Mouse (Mus musculus): ENCODE results near the gene Ripply3. TPM values are rescaled to one million over a fixed set of nuclear protein-coding genes. Genes with fewer than 3 reads are reported as not detected.

The Ripply3 gene
- polyA plus RNA-seq, 1 experiment, result 34.6 TPM

GRCm38 (mm10) chr16:94301194-94301593 lies 27.0 kb upstream of the Ripply3 start:
- DNase-seq, result no peak
- WGBS, result 80% methylated on average over 4 of the region's 4 CpGs
- TF ChIP-seq POLR2A (IDR thresholded peaks at IDR 0.05; ENCODE audit: borderline replicate concordance, extremely low read depth, low read depth, low read length), result no peak
- TF ChIP-seq CTCF (IDR thresholded peaks at IDR 0.05; ENCODE audit: insufficient read depth, low read length), result no peak
- Histone ChIP-seq H3K4me1 (ENCODE audit: control insufficient read depth, insufficient read depth, low read length) (peaks cover 5% of the 10 kb centered on the region), H3K4me3 (replicated peaks; ENCODE audit: extremely low read depth, low read depth, low read length) (no peak overlapping the region)

DNA sequence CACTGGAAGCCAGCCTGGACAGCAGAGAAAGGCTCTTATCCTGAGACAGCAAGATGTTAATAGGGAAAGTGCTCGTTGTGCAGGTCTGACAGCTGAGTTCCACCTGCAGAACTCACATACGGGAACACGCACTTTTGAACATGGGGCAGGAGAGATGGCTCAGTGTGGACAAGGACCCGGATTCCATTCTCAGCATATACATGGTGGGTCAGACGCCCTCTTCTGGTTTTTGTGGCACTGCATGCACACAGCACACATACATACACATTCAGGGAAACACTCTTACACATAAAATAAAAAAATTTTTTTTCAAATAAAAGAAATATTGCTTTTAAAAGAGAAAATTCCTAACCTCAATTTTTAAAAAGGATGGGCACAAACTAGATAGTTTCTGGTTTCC lies 26.5 kb upstream of the Ripply3 start:
- peaks cover 5% of the 10 kb centered on the region for H3K4me1 ChIP-seq (ENCODE audit: control insufficient read depth, insufficient read depth, low read length)
- WGBS, result 84% methylated on average over 5 of the region's 5 CpGs
- no peak for DNase-seq
- H3K4me3 ChIP-seq (replicated peaks; ENCODE audit: extremely low read depth, low read depth, low read length), result no peak overlapping the region
- TF ChIP-seq CTCF (IDR thresholded peaks at IDR 0.05; ENCODE audit: insufficient read depth, low read length) (no peak), POLR2A (IDR thresholded peaks at IDR 0.05; ENCODE audit: borderline replicate concordance, extremely low read depth, low read depth, low read length) (no peak)

- WGBS, result 17% methylated on average over 30 of the region's 30 CpGs
- Histone ChIP-seq H3K4me1 (ENCODE audit: control insufficient read depth, insufficient read depth, low read length) (peaks cover 5% of the 10 kb centered on the region), H3K4me3 (replicated peaks; ENCODE audit: extremely low read depth, low read depth, low read length) (no peak overlapping the region)
- peak; percentile 20 for DNase-seq
- 0 out of 2 replicates have a peak, but pooled peaks have one; percentile 11 for TF ChIP-seq CTCF (IDR thresholded peaks at IDR 0.05; ENCODE audit: insufficient read depth, low read length)
- TF ChIP-seq POLR2A (IDR thresholded peaks at IDR 0.05; ENCODE audit: borderline replicate concordance, extremely low read depth, low read depth, low read length), result no peak
Measured at GRCm38 (mm10) chr16:94302274-94303202, 25.7 kb upstream of the Ripply3 start.

DNA sequence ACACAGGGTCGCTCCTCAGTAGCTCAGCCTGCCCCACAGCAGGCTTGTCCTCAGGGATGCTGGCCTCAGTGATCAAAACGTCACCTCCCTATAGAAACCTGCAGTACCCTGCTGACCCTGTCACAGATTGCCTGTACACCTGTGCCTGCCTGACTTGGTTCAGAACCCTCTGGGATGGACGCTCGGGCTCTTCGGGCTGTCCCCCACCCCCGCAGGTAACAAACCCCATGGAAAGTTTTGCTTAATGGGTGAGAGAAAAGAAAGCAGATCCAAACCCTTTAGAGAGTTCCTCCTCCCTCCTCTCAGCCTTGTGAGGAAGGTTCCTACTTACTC lies 25.1 kb upstream of the Ripply3 start:
- H3K4me1 ChIP-seq (ENCODE audit: control insufficient read depth, insufficient read depth, low read length), result peaks cover 5% of the 10 kb centered on the region
- 43% methylated on average over 6 of the region's 6 CpGs for WGBS
- no peak for DNase-seq
- H3K4me3 ChIP-seq (replicated peaks; ENCODE audit: extremely low read depth, low read depth, low read length), result no peak overlapping the region
- TF ChIP-seq CTCF (IDR thresholded peaks at IDR 0.05; ENCODE audit: insufficient read depth, low read length), result no peak
- no peak for TF ChIP-seq POLR2A (IDR thresholded peaks at IDR 0.05; ENCODE audit: borderline replicate concordance, extremely low read depth, low read depth, low read length)

DNA sequence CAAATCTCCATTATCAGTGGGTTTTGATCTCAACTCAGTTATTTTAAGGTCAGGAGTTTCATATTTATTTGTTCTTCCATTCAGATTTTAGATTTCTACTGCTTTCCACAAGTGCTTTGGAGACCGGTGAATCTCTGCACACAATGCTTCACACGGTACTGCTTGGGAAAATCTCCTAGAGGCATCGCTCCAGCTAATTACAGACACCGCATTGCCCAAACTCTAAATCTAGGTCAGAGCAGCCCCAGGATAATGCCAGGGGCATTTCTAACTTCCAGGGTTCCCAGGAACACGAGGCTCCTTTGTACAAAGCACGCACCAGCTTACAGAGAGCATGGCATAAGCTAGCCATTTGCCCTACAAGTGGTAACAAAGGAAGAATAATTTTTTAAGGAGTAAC lies 20.7 kb upstream of the Ripply3 start:
- no peak for TF ChIP-seq CTCF (IDR thresholded peaks at IDR 0.05; ENCODE audit: insufficient read depth, low read length)
- no peak for TF ChIP-seq POLR2A (IDR thresholded peaks at IDR 0.05; ENCODE audit: borderline replicate concordance, extremely low read depth, low read depth, low read length)
- H3K4me3 ChIP-seq (replicated peaks; ENCODE audit: extremely low read depth, low read depth, low read length), result no peak overlapping the region

DNA sequence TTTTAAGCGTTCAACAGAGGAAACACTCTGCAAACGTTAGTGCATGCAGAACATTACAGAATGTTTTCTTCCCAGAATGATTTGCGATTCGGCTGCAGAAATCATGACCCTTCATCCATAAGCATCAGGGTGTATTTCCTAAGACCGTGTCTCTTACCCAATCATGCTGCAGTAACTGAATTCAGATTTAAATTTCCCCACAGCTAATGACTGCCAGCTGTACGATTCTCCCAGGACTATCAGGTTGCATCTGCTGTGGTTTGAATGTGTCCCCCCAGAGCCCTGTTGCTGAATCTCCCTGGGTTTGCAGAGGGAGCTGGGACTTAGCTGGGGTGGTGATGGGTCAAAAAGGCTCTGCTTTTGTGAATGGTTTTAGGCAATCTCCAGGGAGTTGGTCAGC lies 20.3 kb upstream of the Ripply3 start:
- Histone ChIP-seq H3K4me3 (replicated peaks; ENCODE audit: extremely low read depth, low read depth, low read length) (no peak overlapping the region), H3K4me1 (ENCODE audit: control insufficient read depth, insufficient read depth, low read length) (peaks cover 1% of the 10 kb centered on the region)
- DNase-seq, result no peak
- WGBS, result 53% methylated on average over 6 of the region's 6 CpGs
- no peak for TF ChIP-seq CTCF (IDR thresholded peaks at IDR 0.05; ENCODE audit: insufficient read depth, low read length)
- TF ChIP-seq POLR2A (IDR thresholded peaks at IDR 0.05; ENCODE audit: borderline replicate concordance, extremely low read depth, low read depth, low read length), result no peak

More for the DNA sequence above, 20.7 kb upstream of the Ripply3 start:
- peaks cover 5% of the 10 kb centered on the region for H3K4me1 ChIP-seq (ENCODE audit: control insufficient read depth, insufficient read depth, low read length)
- DNase-seq, result no peak
- WGBS, result 66% methylated on average over 6 of the region's 6 CpGs

GRCm38 (mm10) chr16:94309025-94309424 lies 19.2 kb upstream of the Ripply3 start:
- Histone ChIP-seq H3K4me3 (replicated peaks; ENCODE audit: extremely low read depth, low read depth, low read length) (no peak overlapping the region), H3K4me1 (ENCODE audit: control insufficient read depth, insufficient read depth, low read length) (no peaks in the 10 kb centered on the region; the same call in 1 of the 2 replicates)
- TF ChIP-seq POLR2A (IDR thresholded peaks at IDR 0.05; ENCODE audit: borderline replicate concordance, extremely low read depth, low read depth, low read length), result no peak
- TF ChIP-seq CTCF (IDR thresholded peaks at IDR 0.05; ENCODE audit: insufficient read depth, low read length), result no peak
- no peak for DNase-seq
- 77% methylated on average over 4 of the region's 4 CpGs for WGBS

DNA sequence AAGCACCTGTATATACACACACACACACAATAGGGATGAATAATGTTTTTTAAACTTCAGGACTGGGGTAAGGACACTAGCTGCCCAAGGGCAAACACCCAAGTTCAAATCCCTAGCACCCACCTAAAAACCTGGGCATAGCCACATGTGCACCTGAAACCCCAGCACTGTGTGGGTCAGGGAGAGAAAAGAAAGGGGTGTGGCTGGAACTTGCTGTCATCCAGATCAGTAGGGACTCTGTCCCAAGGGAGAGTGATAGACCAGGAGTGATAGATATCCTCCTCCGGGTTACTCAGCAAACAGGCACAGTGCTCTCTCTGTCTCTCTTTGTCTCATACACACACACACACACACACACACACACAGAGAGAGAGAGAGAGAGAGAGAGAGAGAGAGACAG lies 16.8 kb upstream of the Ripply3 start:
- 67% methylated on average over 1 of the region's 1 CpGs for WGBS
- no peaks in the 10 kb centered on the region; the same call in 1 of the 2 replicates for H3K4me1 ChIP-seq (ENCODE audit: control insufficient read depth, insufficient read depth, low read length)

GRCm38 (mm10) chr16:94311931-94312330 lies 16.3 kb upstream of the Ripply3 start:
- WGBS, result 60% methylated on average over 4 of the region's 4 CpGs
- TF ChIP-seq CTCF (IDR thresholded peaks at IDR 0.05; ENCODE audit: insufficient read depth, low read length) (no peak), POLR2A (IDR thresholded peaks at IDR 0.05; ENCODE audit: borderline replicate concordance, extremely low read depth, low read depth, low read length) (no peak)
- Histone ChIP-seq H3K4me3 (replicated peaks; ENCODE audit: extremely low read depth, low read depth, low read length) (peak overlapping the region; percentile 31), H3K4me1 (ENCODE audit: control insufficient read depth, insufficient read depth, low read length) (peaks cover 3% of the 10 kb centered on the region; the same call in 1 of the 2 replicates)
- no peak for DNase-seq

More for the DNA sequence above, 16.8 kb upstream of the Ripply3 start:
- DNase-seq, result no peak
- no peak for TF ChIP-seq POLR2A (IDR thresholded peaks at IDR 0.05; ENCODE audit: borderline replicate concordance, extremely low read depth, low read depth, low read length)
- TF ChIP-seq CTCF (IDR thresholded peaks at IDR 0.05; ENCODE audit: insufficient read depth, low read length), result no peak
- no peak overlapping the region for H3K4me3 ChIP-seq (replicated peaks; ENCODE audit: extremely low read depth, low read depth, low read length)

Data from lung, adult 2 months (tissue).